Mouse (Mus musculus) CD4-positive helper T cell, adult 2 months (primary cell): ENCODE measurements around the gene Sec24b.

Source experiments
- DNase-seq: peaks from one replicate; pipeline ENCODE4 v3.0.0-alpha.2; 2012; ENCODE audit warnings: low read depth, missing footprints, low spot score

The Sec24b gene

GRCm38 (mm10) chr3:130061281-130061680 lies at the start of gene Sec24b:
TSS of gene Sec24b (minus strand) at chr3:130061553.
- DNase-seq: peak; percentile 37

- no peak for DNase-seq
These were observed 43.1 kb upstream of the Sec24b start for GRCm38 (mm10) chr3:130104471-130104870.

GRCm38 (mm10) chr3:130103486-130103885 lies 42.1 kb upstream of the Sec24b start:
- no peak for DNase-seq

- no peak for DNase-seq
These were observed 33.9 kb upstream of the Sec24b start for GRCm38 (mm10) chr3:130095160-130095781.

GRCm38 (mm10) chr3:130094125-130094704 lies 32.9 kb upstream of the Sec24b start:
- DNase-seq: no peak

- no peak for DNase-seq
These were observed 29.1 kb upstream of the Sec24b start for GRCm38 (mm10) chr3:130090460-130090859.

GRCm38 (mm10) chr3:130088654-130089053 lies 27.3 kb upstream of the Sec24b start:
- no peak for DNase-seq

GRCm38 (mm10) chr3:130087466-130087865 lies 26.1 kb upstream of the Sec24b start:
- DNase-seq: no peak

GRCm38 (mm10) chr3:130086372-130087080 lies 25.2 kb upstream of the Sec24b start:
- DNase-seq: no peak

GRCm38 (mm10) chr3:130083312-130083711 lies 22.0 kb upstream of the Sec24b start:
- DNase-seq: no peak

GRCm38 (mm10) chr3:130080666-130081065 lies 19.3 kb upstream of the Sec24b start:
- DNase-seq: no peak

- peak; percentile 63 for DNase-seq
These were observed 18.4 kb upstream of the Sec24b start for GRCm38 (mm10) chr3:130079794-130080193.

- DNase-seq: no peak
These were observed 15.9 kb upstream of the Sec24b start for GRCm38 (mm10) chr3:130077291-130077690.

- DNase-seq: no peak
These were observed 14.4 kb upstream of the Sec24b start for GRCm38 (mm10) chr3:130075746-130076145.

- no peak for DNase-seq
These were observed 11.7 kb upstream of the Sec24b start for GRCm38 (mm10) chr3:130073085-130073484.

- no peak for DNase-seq
These were observed 10.6 kb upstream of the Sec24b start for GRCm38 (mm10) chr3:130071918-130072317.

- peak; percentile 89 for DNase-seq
These were observed 840 bp downstream of the Sec24b start for GRCm38 (mm10) chr3:130060396-130061029.

GRCm38 (mm10) chr3:130059805-130060395 lies 1.5 kb downstream of the Sec24b start:
- DNase-seq: peak; percentile 71

- no peak for DNase-seq
These were observed 2.9 kb downstream of the Sec24b start for GRCm38 (mm10) chr3:130058488-130058887.

- DNase-seq: no peak
These were observed 3.6 kb downstream of the Sec24b start for GRCm38 (mm10) chr3:130057569-130058345.
